Mouse (Mus musculus): Measurements from ENCODE around the gene Cdh4. TPM values are rescaled to one million over a fixed set of nuclear protein-coding genes. Genes with fewer than 3 reads are reported as not detected.

Gene Cdh4
- polyA plus RNA-seq, 1 experiment: 0.36 TPM

GRCm38 (mm10) chr2:179721534-179722516 is 279.6 kb downstream of the Cdh4 start:
- Histone ChIP-seq H3K4me3 (ENCODE audit: control insufficient read depth, low read depth, low read length) (peak overlapping the region; percentile 50), H3K4me1 (ENCODE audit: control insufficient read depth, insufficient read depth, low read length) (peaks cover 12% of the 10 kb centered on the region), H3K27ac (ENCODE audit: control insufficient read depth, insufficient read depth, low read depth, low read length) (peak overlapping the region; percentile 16; the same call in 1 of the 2 replicates), H3K27me3 (ENCODE audit: control insufficient read depth, insufficient read depth, low read length) (no peaks in the 10 kb centered on the region), H3K36me3 (ENCODE audit: control insufficient read depth, insufficient read depth, low read length) (no peaks in the 10 kb centered on the region)
- TF ChIP-seq CTCF (IDR thresholded peaks at IDR 0.05; ENCODE audit: control insufficient read depth, insufficient read depth, insufficient replicate concordance, low read depth, low read length): no peak
- TF ChIP-seq POLR2A (IDR thresholded peaks at IDR 0.05; ENCODE audit: control insufficient read depth, low read depth, low read length): no peak

GRCm38 (mm10) chr2:179722776-179723386 is 280.6 kb downstream of the Cdh4 start:
- peaks cover 12% of the 10 kb centered on the region for H3K4me1 ChIP-seq (ENCODE audit: control insufficient read depth, insufficient read depth, low read length)

GRCm38 (mm10) chr2:179723401-179723800 is 281.2 kb downstream of the Cdh4 start:
- Histone ChIP-seq H3K4me1 (ENCODE audit: control insufficient read depth, insufficient read depth, low read length) (peaks cover 12% of the 10 kb centered on the region), H3K36me3 (ENCODE audit: control insufficient read depth, insufficient read depth, low read length) (no peaks in the 10 kb centered on the region), H3K27me3 (ENCODE audit: control insufficient read depth, insufficient read depth, low read length) (no peaks in the 10 kb centered on the region), H3K27ac (ENCODE audit: control insufficient read depth, insufficient read depth, low read depth, low read length) (no peak overlapping the region), H3K4me3 (ENCODE audit: control insufficient read depth, low read depth, low read length) (no peak overlapping the region)
- TF ChIP-seq CTCF (IDR thresholded peaks at IDR 0.05; ENCODE audit: control insufficient read depth, insufficient read depth, insufficient replicate concordance, low read depth, low read length): no peak
- TF ChIP-seq POLR2A (IDR thresholded peaks at IDR 0.05; ENCODE audit: control insufficient read depth, low read depth, low read length): 0 out of 2 replicates have a peak, but pooled peaks have one; percentile 27

More at GRCm38 (mm10) chr2:179722776-179723386, 280.6 kb downstream of the Cdh4 start:
- TF ChIP-seq CTCF (IDR thresholded peaks at IDR 0.05; ENCODE audit: control insufficient read depth, insufficient read depth, insufficient replicate concordance, low read depth, low read length) (no peak), POLR2A (IDR thresholded peaks at IDR 0.05; ENCODE audit: control insufficient read depth, low read depth, low read length) (no peak)
- H3K4me3 ChIP-seq (ENCODE audit: control insufficient read depth, low read depth, low read length): no peak overlapping the region
- no peak overlapping the region for H3K27ac ChIP-seq (ENCODE audit: control insufficient read depth, insufficient read depth, low read depth, low read length)
- H3K36me3 ChIP-seq (ENCODE audit: control insufficient read depth, insufficient read depth, low read length): no peaks in the 10 kb centered on the region
- H3K27me3 ChIP-seq (ENCODE audit: control insufficient read depth, insufficient read depth, low read length): no peaks in the 10 kb centered on the region

GRCm38 (mm10) chr2:179729002-179729401 is 286.8 kb downstream of the Cdh4 start:
- Histone ChIP-seq H3K36me3 (ENCODE audit: control insufficient read depth, insufficient read depth, low read length) (no peaks in the 10 kb centered on the region), H3K4me1 (ENCODE audit: control insufficient read depth, insufficient read depth, low read length) (no peaks in the 10 kb centered on the region), H3K4me3 (ENCODE audit: control insufficient read depth, low read depth, low read length) (no peak overlapping the region), H3K27ac (ENCODE audit: control insufficient read depth, insufficient read depth, low read depth, low read length) (no peak overlapping the region), H3K27me3 (ENCODE audit: control insufficient read depth, insufficient read depth, low read length) (no peaks in the 10 kb centered on the region)
- TF ChIP-seq POLR2A (IDR thresholded peaks at IDR 0.05; ENCODE audit: control insufficient read depth, low read depth, low read length) (no peak), CTCF (IDR thresholded peaks at IDR 0.05; ENCODE audit: control insufficient read depth, insufficient read depth, insufficient replicate concordance, low read depth, low read length) (no peak)

- H3K4me3 ChIP-seq (ENCODE audit: control insufficient read depth, low read depth, low read length): no peak overlapping the region
- TF ChIP-seq CTCF (IDR thresholded peaks at IDR 0.05; ENCODE audit: control insufficient read depth, insufficient read depth, insufficient replicate concordance, low read depth, low read length) (no peak), POLR2A (IDR thresholded peaks at IDR 0.05; ENCODE audit: control insufficient read depth, low read depth, low read length) (no peak)
- no peaks in the 10 kb centered on the region for H3K4me1 ChIP-seq (ENCODE audit: control insufficient read depth, insufficient read depth, low read length)
- H3K36me3 ChIP-seq (ENCODE audit: control insufficient read depth, insufficient read depth, low read length): no peaks in the 10 kb centered on the region
- no peak overlapping the region for H3K27ac ChIP-seq (ENCODE audit: control insufficient read depth, insufficient read depth, low read depth, low read length)
- no peaks in the 10 kb centered on the region for H3K27me3 ChIP-seq (ENCODE audit: control insufficient read depth, insufficient read depth, low read length)
Observed at GRCm38 (mm10) chr2:179729802-179730201, 287.6 kb downstream of the Cdh4 start.

GRCm38 (mm10) chr2:179733141-179733831 is 291.1 kb downstream of the Cdh4 start:
- Histone ChIP-seq H3K4me1 (ENCODE audit: control insufficient read depth, insufficient read depth, low read length) (no peaks in the 10 kb centered on the region), H3K36me3 (ENCODE audit: control insufficient read depth, insufficient read depth, low read length) (no peaks in the 10 kb centered on the region), H3K27ac (ENCODE audit: control insufficient read depth, insufficient read depth, low read depth, low read length) (no peak overlapping the region), H3K4me3 (ENCODE audit: control insufficient read depth, low read depth, low read length) (no peak overlapping the region), H3K27me3 (ENCODE audit: control insufficient read depth, insufficient read depth, low read length) (no peaks in the 10 kb centered on the region)
- TF ChIP-seq POLR2A (IDR thresholded peaks at IDR 0.05; ENCODE audit: control insufficient read depth, low read depth, low read length): no peak
- TF ChIP-seq CTCF (IDR thresholded peaks at IDR 0.05; ENCODE audit: control insufficient read depth, insufficient read depth, insufficient replicate concordance, low read depth, low read length): no peak

All from testis, adult 2 months (tissue).